Comparison of ENCODE assay signal across 8 mouse cellular contexts in the genomic region with DNA sequence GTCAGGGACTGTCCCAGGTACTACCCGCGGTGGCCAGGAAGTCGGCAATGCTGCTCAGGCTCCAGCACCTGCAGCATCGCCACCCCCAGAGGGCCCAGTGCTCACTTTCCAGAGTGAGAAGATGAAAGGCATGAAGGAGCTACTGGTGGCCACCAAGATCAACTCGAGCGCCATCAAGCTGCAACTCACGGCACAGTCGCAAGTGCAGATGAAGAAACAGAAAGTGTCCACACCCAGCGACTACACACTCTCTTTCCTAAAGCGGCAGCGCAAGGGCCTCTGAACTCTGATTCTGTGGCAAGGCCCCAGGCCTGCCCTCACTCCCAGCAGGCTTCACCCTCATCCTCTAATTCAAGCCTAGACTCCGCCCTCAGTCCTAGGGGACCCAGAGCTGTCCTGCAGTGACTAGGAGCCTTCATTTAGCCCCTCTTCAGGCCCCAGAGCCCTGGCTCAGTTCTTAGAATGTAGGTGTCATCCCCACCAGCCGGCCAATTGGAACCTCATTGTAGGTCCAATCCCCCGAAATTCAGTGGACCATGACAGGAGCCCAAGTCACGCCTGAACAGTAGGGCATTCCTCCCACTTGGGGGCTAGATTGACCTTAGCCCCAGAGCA. TPM values are rescaled to one million over a fixed set of nuclear protein-coding genes. Genes with fewer than 3 reads are reported as not detected.
A peak's percentile ranks its signal among the peaks of the same experiment; 100 is the strongest.
DNase-seq lines count a peak whose midpoint lies in the region; ATAC-seq and TF ChIP-seq lines count a peak whose summit lies in the region.

No protein-coding gene starts in this region.

- DNase-seq in forebrain, embryonic 11.5 days (ENCODE audit: low spot score): no peak
- no peak for DNase-seq in lung, adult 2 months
- DNase-seq in spleen, adult 18-20 months: peak; percentile 68
- no peak for DNase-seq in left cerebral cortex, postnatal 4 days
- no peak for DNase-seq in cerebellum, adult 11 months

- H3K9me3 ChIP-seq in forebrain, embryonic 15.5 days: no peaks in the 10 kb centered on the region
- H3K9me3 ChIP-seq in forebrain, embryonic 11.5 days (ENCODE audit: control insufficient read depth, low read length): no peaks in the 10 kb centered on the region
- H3K9me3 ChIP-seq in erythroblast, embryonic 14.5 days (ENCODE audit: control insufficient read depth, low read length): no peaks in the 10 kb centered on the region
- H3K9me3 ChIP-seq in intestine, embryonic 16.5 days (ENCODE audit: control insufficient read depth, low read length): no peaks in the 10 kb centered on the region

- intact Hi-C loops in left cerebral cortex, postnatal 4 days (cut with DNase I): no loop called here

- peak; percentile 56 for TF ChIP-seq CTCF in lung, adult 2 months (IDR thresholded peaks at IDR 0.05; ENCODE audit: insufficient read depth, low read length)

- TF ChIP-seq POLR2A in lung, adult 2 months (IDR thresholded peaks at IDR 0.05; ENCODE audit: borderline replicate concordance, extremely low read depth, low read depth, low read length): peak; percentile 66; the same call in 1 of the 2 replicates

- ATAC-seq in forebrain, embryonic 15.5 days (replicated peaks): no peak
- no peak for ATAC-seq in forebrain, embryonic 11.5 days (replicated peaks; ENCODE audit: low FRiP score)
- ATAC-seq in intestine, embryonic 16.5 days: no peak

- 0 out of 2 replicates have a peak overlapping the region, but pooled peaks have one; percentile 73 for H3K4me2 ChIP-seq in forebrain, embryonic 15.5 days (replicated peaks)
- no peak overlapping the region for H3K4me2 ChIP-seq in forebrain, embryonic 11.5 days (ENCODE audit: low read depth, low read length, severe bottlenecking)
- H3K4me2 ChIP-seq in intestine, embryonic 16.5 days (ENCODE audit: low read depth, low read length): peak overlapping the region; percentile 97

- no peak overlapping the region for H3K9ac ChIP-seq in forebrain, embryonic 15.5 days (replicated peaks)
- no peak overlapping the region for H3K9ac ChIP-seq in forebrain, embryonic 11.5 days (ENCODE audit: low read length)
- H3K9ac ChIP-seq in intestine, embryonic 16.5 days (ENCODE audit: low read depth, low read length): peak overlapping the region; percentile 80; the same call in 1 of the 2 replicates

- H3K4me1 ChIP-seq in forebrain, embryonic 15.5 days: peaks cover 34% of the 10 kb centered on the region
- H3K4me1 ChIP-seq in forebrain, embryonic 11.5 days (replicated peaks; ENCODE audit: control insufficient read depth, insufficient read depth, low read length): peaks cover 10% of the 10 kb centered on the region
- H3K4me1 ChIP-seq in erythroblast, embryonic 14.5 days (ENCODE audit: control insufficient read depth): peaks cover 73% of the 10 kb centered on the region
- peaks cover 29% of the 10 kb centered on the region for H3K4me1 ChIP-seq in intestine, embryonic 16.5 days (ENCODE audit: control insufficient read depth, insufficient read depth, low read length)
- peaks cover 30% of the 10 kb centered on the region for H3K4me1 ChIP-seq in lung, adult 2 months (ENCODE audit: control insufficient read depth, insufficient read depth, low read length)

- no peaks in the 10 kb centered on the region for H3K27me3 ChIP-seq in forebrain, embryonic 15.5 days
- H3K27me3 ChIP-seq in forebrain, embryonic 11.5 days (ENCODE audit: control insufficient read depth, insufficient read depth, low read length): no peaks in the 10 kb centered on the region
- H3K27me3 ChIP-seq in erythroblast, embryonic 14.5 days (ENCODE audit: control insufficient read depth): peaks cover 4% of the 10 kb centered on the region; the same call in 1 of the 2 replicates
- no peaks in the 10 kb centered on the region for H3K27me3 ChIP-seq in intestine, embryonic 16.5 days (replicated peaks; ENCODE audit: control insufficient read depth, insufficient read depth, low read length)

- peaks cover 51% of the 10 kb centered on the region for H3K36me3 ChIP-seq in forebrain, embryonic 15.5 days
- peaks cover 4% of the 10 kb centered on the region; the same call in 1 of the 2 replicates for H3K36me3 ChIP-seq in forebrain, embryonic 11.5 days (ENCODE audit: control insufficient read depth, insufficient read depth, low read length)
- peaks cover 56% of the 10 kb centered on the region for H3K36me3 ChIP-seq in erythroblast, embryonic 14.5 days (ENCODE audit: control insufficient read depth)
- H3K36me3 ChIP-seq in intestine, embryonic 16.5 days (ENCODE audit: control insufficient read depth, insufficient read depth, low read length): peaks cover 19% of the 10 kb centered on the region

- H3K4me3 ChIP-seq in forebrain, embryonic 15.5 days: no peak overlapping the region
- no peak overlapping the region for H3K4me3 ChIP-seq in forebrain, embryonic 11.5 days (ENCODE audit: low read depth, low read length)
- peak overlapping the region; percentile 80 for H3K4me3 ChIP-seq in erythroblast, embryonic 14.5 days (replicated peaks)
- H3K4me3 ChIP-seq in intestine, embryonic 16.5 days (ENCODE audit: low read length): no peak overlapping the region
- H3K4me3 ChIP-seq in lung, adult 2 months (replicated peaks; ENCODE audit: extremely low read depth, low read depth, low read length): peak overlapping the region; percentile 53

- no peak overlapping the region for H3K27ac ChIP-seq in forebrain, embryonic 15.5 days (replicated peaks)
- no peak overlapping the region for H3K27ac ChIP-seq in forebrain, embryonic 11.5 days (ENCODE audit: low read depth, low read length)
- H3K27ac ChIP-seq in intestine, embryonic 16.5 days (ENCODE audit: low read length): peak overlapping the region; percentile 47; the same call in 1 of the 2 replicates

- WGBS in forebrain, embryonic 15.5 days: 71% methylated on average over 15 of the region's 15 CpGs
- 66% methylated on average over 15 of the region's 15 CpGs for WGBS in forebrain, embryonic 11.5 days
- WGBS in intestine, embryonic 16.5 days: 72% methylated on average over 15 of the region's 15 CpGs
- 47% methylated on average over 15 of the region's 15 CpGs for WGBS in lung, adult 2 months

RNA-seq across cellular contexts. Expression of gene Map4k2, which starts 0.9 kb away (rescaled TPM):
- 12.7 and 14.1 TPM in 2 replicates for polyA plus RNA-seq in forebrain, embryonic 15.5 days (2015; fragmentation: Nextera tagmentation; extraction: Ambion mirVana)
- 11.8 and 13.7 TPM in 2 replicates for polyA plus RNA-seq in forebrain, embryonic 11.5 days (2014; fragmentation: Nextera tagmentation; extraction: Ambion mirVana)
- 1.2 and 2.1 TPM in 2 replicates for polyA plus RNA-seq in erythroblast, embryonic 14.5 days (2012)
- 7.9 and 10.0 TPM in 2 replicates for polyA plus RNA-seq in intestine, embryonic 16.5 days (2015; fragmentation: Nextera tagmentation; extraction: Ambion mirVana)
- polyA plus RNA-seq in lung, adult 2 months (2012; rRNA removed): 303 and 441 TPM in 2 replicates
- total RNA-seq in left cerebral cortex, postnatal 4 days (2021): 100 to 1,000 TPM in 1 of 2 experiments, 10 to 100 TPM in 1; 91.7 to 102 TPM

RNA-seq across cellular contexts. Expression of gene Men1, which starts 5.2 kb away (rescaled TPM):
- 94.6 and 97.7 TPM in 2 replicates for polyA plus RNA-seq in forebrain, embryonic 15.5 days (2015; fragmentation: Nextera tagmentation; extraction: Ambion mirVana)
- polyA plus RNA-seq in forebrain, embryonic 11.5 days (2014; fragmentation: Nextera tagmentation; extraction: Ambion mirVana): 83.5 and 97.8 TPM in 2 replicates
- 6.4 and 8.3 TPM in 2 replicates for polyA plus RNA-seq in erythroblast, embryonic 14.5 days (2012)
- polyA plus RNA-seq in intestine, embryonic 16.5 days (2015; fragmentation: Nextera tagmentation; extraction: Ambion mirVana): 61.3 and 61.4 TPM in 2 replicates
- polyA plus RNA-seq in lung, adult 2 months (2012; rRNA removed): 52.1 and 56.2 TPM in 2 replicates
- 10 to 100 TPM; 81.1 to 81.4 TPM for total RNA-seq in left cerebral cortex, postnatal 4 days (2021)

RNA-seq across cellular contexts. Expression of gene Sf1, which starts 23.5 kb away (rescaled TPM):
- 119 and 134 TPM in 2 replicates for polyA plus RNA-seq in forebrain, embryonic 15.5 days (2015; fragmentation: Nextera tagmentation; extraction: Ambion mirVana)
- 275 and 283 TPM in 2 replicates for polyA plus RNA-seq in forebrain, embryonic 11.5 days (2014; fragmentation: Nextera tagmentation; extraction: Ambion mirVana)
- 134 and 140 TPM in 2 replicates for polyA plus RNA-seq in erythroblast, embryonic 14.5 days (2012)
- polyA plus RNA-seq in intestine, embryonic 16.5 days (2015; fragmentation: Nextera tagmentation; extraction: Ambion mirVana): 94.7 and 103 TPM in 2 replicates
- 136 and 194 TPM in 2 replicates for polyA plus RNA-seq in lung, adult 2 months (2012; rRNA removed)
- total RNA-seq in left cerebral cortex, postnatal 4 days (2021): 100 to 1,000 TPM; 231 to 244 TPM

RNA-seq across cellular contexts. Expression of gene Cdc42bpg, which starts 33.7 kb away (rescaled TPM):
- 0.31 and 0.67 TPM in 2 replicates for polyA plus RNA-seq in forebrain, embryonic 15.5 days (2015; fragmentation: Nextera tagmentation; extraction: Ambion mirVana)
- 0.55 TPM in 2 replicates for polyA plus RNA-seq in forebrain, embryonic 11.5 days (2014; fragmentation: Nextera tagmentation; extraction: Ambion mirVana)
- 0.62 and 0.69 TPM in 2 replicates for polyA plus RNA-seq in erythroblast, embryonic 14.5 days (2012)
- 1.2 and 1.5 TPM in 2 replicates for polyA plus RNA-seq in intestine, embryonic 16.5 days (2015; fragmentation: Nextera tagmentation; extraction: Ambion mirVana)
- polyA plus RNA-seq in lung, adult 2 months (2012; rRNA removed): 132 and 133 TPM in 2 replicates
- total RNA-seq in left cerebral cortex, postnatal 4 days (2021): 1 to 10 TPM; 5.0 to 5.7 TPM

RNA-seq across cellular contexts. Expression of gene Pygm, which starts 44.2 kb away (rescaled TPM):
- 3.4 and 3.5 TPM in 2 replicates for polyA plus RNA-seq in forebrain, embryonic 15.5 days (2015; fragmentation: Nextera tagmentation; extraction: Ambion mirVana)
- 1.2 TPM in 2 replicates for polyA plus RNA-seq in forebrain, embryonic 11.5 days (2014; fragmentation: Nextera tagmentation; extraction: Ambion mirVana)
- polyA plus RNA-seq in erythroblast, embryonic 14.5 days (2012): 0.08 and 0.14 TPM in 2 replicates
- polyA plus RNA-seq in intestine, embryonic 16.5 days (2015; fragmentation: Nextera tagmentation; extraction: Ambion mirVana): 6.0 and 6.8 TPM in 2 replicates
- polyA plus RNA-seq in lung, adult 2 months (2012; rRNA removed): 32.8 and 135 TPM in 2 replicates
- 1 to 10 TPM; 6.2 to 8.2 TPM for total RNA-seq in left cerebral cortex, postnatal 4 days (2021)

Comparison
In these comparisons a context has a peak if more than half of its experiments do, and no peak if none do; other contexts are left out.
1. H3K4me3 ChIP-seq: peak in erythroblast, embryonic 14.5 days (single experiment) and lung, adult 2 months (single experiment); none in forebrain, embryonic 15.5 days (single experiment), forebrain, embryonic 11.5 days (single experiment) and intestine, embryonic 16.5 days (single experiment).
2. DNase-seq: peak in spleen, adult 18-20 months (2 of 2); none in forebrain, embryonic 11.5 days (single experiment), lung, adult 2 months (single experiment), left cerebral cortex, postnatal 4 days (single experiment) and cerebellum, adult 11 months (single experiment).
3. RNA of gene Map4k2, which starts 0.9 kb away (polyA plus RNA-seq): 303 to 441 TPM in lung, adult 2 months; 11.8 to 13.7 TPM in forebrain, embryonic 11.5 days, 12.7 to 14.1 TPM in forebrain, embryonic 15.5 days, 7.9 to 10.0 TPM in intestine, embryonic 16.5 days and 1.2 to 2.1 TPM in erythroblast, embryonic 14.5 days; every median in the first group is over 10 times any median in the second.